Mouse (Mus musculus) G1E (cell line): ENCODE results near the gene Fam71d.

ENCODE experiments used
- CTCF ChIP-seq: IDR thresholded peaks from 2 replicates; pipeline ENCODE4 v1.5.1; 2012; ENCODE audit warnings: low read depth, low read length, inconsistent platforms, mixed read lengths
- GATA1 ChIP-seq: IDR thresholded peaks from 2 replicates; pipeline ENCODE4 v1.6.1; 2012; ENCODE audit warnings: borderline replicate concordance, low read length, inconsistent platforms, mixed read lengths
- GATA2 ChIP-seq: IDR thresholded peaks from 2 replicates; pipeline ENCODE4 v1.6.1; 2012; ENCODE audit warnings: low read depth, low read length, inconsistent platforms, borderline replicate concordance
- POLR2AphosphoS5 ChIP-seq: IDR thresholded peaks from 2 replicates; pipeline ENCODE4 v1.6.1; 2012; ENCODE audit warnings: low read depth, low read length, inconsistent platforms; ENCODE audit not compliant: insufficient replicate concordance
- TAL1 ChIP-seq: conservative IDR thresholded peaks from 2 replicates; pipeline ENCODE4 v1.6.1; 2012; ENCODE audit warnings: low read depth, low read length, inconsistent platforms, mixed read lengths

DNA sequence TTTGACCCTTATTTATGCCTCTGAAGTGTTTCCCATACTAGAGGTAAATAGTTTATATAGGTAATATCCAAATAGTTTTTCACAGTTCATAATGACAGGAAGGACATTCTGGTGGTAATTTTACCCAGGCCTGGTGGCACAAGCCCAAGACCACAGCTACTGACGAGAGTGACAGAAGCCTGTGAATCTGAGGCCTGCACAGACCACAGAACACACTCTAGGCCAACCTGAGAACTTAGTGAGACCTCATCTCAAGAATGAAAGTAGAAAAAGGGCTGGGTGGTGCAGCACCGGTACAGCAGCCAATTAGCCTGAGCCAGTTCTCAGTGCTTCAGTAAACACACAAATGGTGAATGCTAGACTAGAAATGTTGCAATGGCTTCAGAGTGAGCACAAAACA is 26.4 kb downstream of the Fam71d start:
- TF ChIP-seq CTCF (no peak), GATA1 (no peak), POLR2AphosphoS5 (no peak), TAL1 (no peak), GATA2 (no peak)
